Mouse (Mus musculus): Measurements from ENCODE around the gene Oosp2.

The Oosp2 gene

GRCm38 (mm10) chr19:11602026-11602425 is 58.3 kb downstream of the Oosp2 start:
- no peak for DNase-seq

GRCm38 (mm10) chr19:11601349-11601748 is 59.0 kb downstream of the Oosp2 start:
- DNase-seq: no peak
